Mouse (Mus musculus) liver, embryonic 16.5 days (tissue): ENCODE results near the gene Olfr1099. TPM values are rescaled to one million over a fixed set of nuclear protein-coding genes. Genes with fewer than 3 reads are reported as not detected.

Experiments
- ATAC-seq: fragments of 200-750 bp; cut with Nextera tagmentation; 2 replicates; pipeline ENCODE4 v1.8.0; 2017; ENCODE audit warnings: low read depth, mild to moderate bottlenecking, moderate number of reproducible peaks, moderate library complexity
- H3K27ac ChIP-seq: fragments of 300-500 bp; sonication (generic); 2 replicates; pipeline ENCODE4 v1.5.1; 2014; ENCODE audit warnings: mild to moderate bottlenecking, low read length
- H3K27me3 ChIP-seq: fragments of 300-500 bp; sonication (generic); 2 replicates; pipeline ENCODE4 v1.6.1; 2014; ENCODE audit warnings: low read depth, low read length, mixed read lengths; ENCODE audit not compliant: control insufficient read depth, insufficient read depth
- H3K36me3 ChIP-seq: fragments of 300-500 bp; sonication (generic); 2 replicates; pipeline ENCODE4 v1.6.1; 2014; ENCODE audit warnings: mild to moderate bottlenecking; ENCODE audit not compliant: control insufficient read depth, insufficient read depth
- H3K4me1 ChIP-seq: fragments of 300-500 bp; sonication (generic); 2 replicates; pipeline ENCODE4 v1.6.1; 2014; ENCODE audit warnings: low read depth, low read length, mixed read lengths; ENCODE audit not compliant: control insufficient read depth
- H3K4me2 ChIP-seq: fragments of 300-500 bp; sonication (generic); 2 replicates; pipeline ENCODE4 v1.6.1; 2014; ENCODE audit warnings: low read depth, low read length, mixed read lengths
- H3K4me3 ChIP-seq: fragments of 300-500 bp; sonication (generic); 2 replicates; pipeline ENCODE4 v1.5.1; 2014; ENCODE audit warnings: low read depth, mild to moderate bottlenecking, low read length
- H3K9ac ChIP-seq: fragments of 300-500 bp; sonication (generic); 2 replicates; pipeline ENCODE4 v1.6.1; 2014; ENCODE audit warnings: low read depth, low read length
- H3K9me3 ChIP-seq: fragments of 300-500 bp; sonication (generic); replicated peaks from 2 replicates; pipeline ENCODE4 v1.6.1; 2016; ENCODE audit warnings: low read length; ENCODE audit not compliant: control insufficient read depth
- WGBS: fragments of 180-500 bp; shearing (Covaris S2); extraction: QIAGEN DNeasy Blood & Tissue Kit; methylation state at CpG from one replicate; pipeline ENCODE4 v1.1.7; 2014; ENCODE audit not compliant: insufficient replicate concordance; 5-methylcytosine and 5-hydroxymethylcytosine counted together
- polyA plus RNA-seq: library from polyadenylated mRNA; unstranded; fragments of >200 nt; fragmentation: Nextera tagmentation; extraction: Ambion mirVana; gene quantifications from 2 replicates; pipeline ENCODE4 v1.2.1, GENCODE M21; 2015

Gene Olfr1099
- polyA plus RNA-seq = not detected in 2 replicates

DNA sequence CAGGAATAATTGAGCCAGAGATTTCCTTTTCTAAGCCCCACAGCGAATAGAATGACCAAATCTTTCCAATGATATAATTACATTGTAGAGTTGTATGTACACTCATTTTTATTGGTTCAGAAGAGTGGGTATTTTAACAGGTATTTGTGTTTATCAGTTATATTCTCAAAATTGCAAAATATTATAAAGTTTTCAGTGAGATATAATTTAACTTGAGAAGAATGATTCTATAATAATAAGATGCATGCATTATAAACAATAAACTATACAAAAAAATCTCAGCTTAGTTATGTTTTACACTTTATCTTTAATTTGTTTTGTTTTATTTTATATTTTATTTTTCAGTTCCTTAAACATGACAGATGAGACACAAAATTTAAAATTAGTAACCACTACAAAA, at the start of gene Olfr1099:
Olfr1099 (minus strand) TSS at position 101 of the 400 bp plus-strand sequence.
- H3K4me2 ChIP-seq = no peak within 1 kb of the TSS
- H3K36me3 ChIP-seq = no peaks in the 10 kb centered on the region
- 51% methylated on average over 1 of the region's 1 CpGs for WGBS
- H3K27ac ChIP-seq = no peak within 1 kb of the TSS
- no peak within 1 kb of the TSS for H3K4me3 ChIP-seq
- no peaks in the 10 kb centered on the region for H3K4me1 ChIP-seq
- no peak within 1 kb of the TSS for H3K9ac ChIP-seq
- H3K9me3 ChIP-seq = no peaks in the 10 kb centered on the region
- H3K27me3 ChIP-seq = no peaks in the 10 kb centered on the region
- no peak for ATAC-seq

DNA sequence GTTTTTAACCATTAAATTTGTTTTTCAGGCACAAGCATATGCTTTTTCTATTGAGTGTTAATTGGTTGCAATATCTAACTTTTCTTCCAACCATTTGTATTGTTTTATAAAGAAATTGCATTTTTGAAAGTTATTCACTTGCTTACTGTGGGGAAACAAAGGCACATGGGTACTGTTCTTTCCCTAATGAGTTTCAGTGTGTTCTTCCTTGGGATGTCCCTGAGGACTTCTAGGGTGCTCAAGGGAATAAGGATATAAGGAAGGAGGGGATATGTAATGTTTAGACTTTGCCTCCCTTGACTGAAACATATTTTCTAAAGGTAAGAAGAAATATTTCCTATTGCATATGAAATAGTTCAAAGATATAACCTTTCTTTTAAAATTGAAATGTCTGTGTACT, 37.6 kb upstream of the Olfr1099 start, which contains the start of gene Olfr1102:
Olfr1102 (plus strand) TSS at position 301 of the 400 bp plus-strand sequence.
- no peak within 1 kb of the TSS for H3K4me2 ChIP-seq
- no peaks in the 10 kb centered on the region for H3K36me3 ChIP-seq
- H3K27ac ChIP-seq = no peak within 1 kb of the TSS
- no peak within 1 kb of the TSS for H3K9ac ChIP-seq
- no peak for ATAC-seq
- H3K4me1 ChIP-seq = no peaks in the 10 kb centered on the region
- H3K9me3 ChIP-seq = no peaks in the 10 kb centered on the region
- H3K27me3 ChIP-seq = no peaks in the 10 kb centered on the region
- no peak within 1 kb of the TSS for H3K4me3 ChIP-seq

DNA sequence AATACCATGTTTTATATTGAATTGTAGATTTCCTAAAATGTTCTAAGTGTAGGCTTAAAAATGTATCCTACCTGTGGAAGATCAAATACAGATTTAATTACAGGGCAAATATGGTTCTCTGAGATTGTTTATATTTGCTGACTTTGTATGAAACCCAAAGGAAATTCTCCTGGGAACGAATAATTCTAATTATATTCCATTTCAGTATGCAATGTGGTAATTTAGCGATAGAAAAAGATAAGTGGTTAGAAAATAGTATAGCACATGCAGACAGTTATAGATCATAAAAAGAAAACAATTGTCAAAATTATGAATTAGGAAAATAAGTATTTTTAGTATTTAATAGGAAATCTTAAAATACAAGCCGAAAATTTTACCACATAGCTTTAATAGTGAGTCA, 30.6 kb upstream of the Olfr1099 start, which contains the start of gene Olfr1101:
Olfr1101 (minus strand) TSS at position 101 of the 400 bp plus-strand sequence.
- Histone ChIP-seq H3K4me2 (no peak within 1 kb of the TSS), H3K9ac (no peak within 1 kb of the TSS), H3K9me3 (no peaks in the 10 kb centered on the region), H3K27me3 (no peaks in the 10 kb centered on the region), H3K4me1 (no peaks in the 10 kb centered on the region), H3K4me3 (no peak within 1 kb of the TSS), H3K27ac (no peak within 1 kb of the TSS), H3K36me3 (no peaks in the 10 kb centered on the region)
- no peak for ATAC-seq
- WGBS = 52% methylated on average over 3 of the region's 3 CpGs

DNA sequence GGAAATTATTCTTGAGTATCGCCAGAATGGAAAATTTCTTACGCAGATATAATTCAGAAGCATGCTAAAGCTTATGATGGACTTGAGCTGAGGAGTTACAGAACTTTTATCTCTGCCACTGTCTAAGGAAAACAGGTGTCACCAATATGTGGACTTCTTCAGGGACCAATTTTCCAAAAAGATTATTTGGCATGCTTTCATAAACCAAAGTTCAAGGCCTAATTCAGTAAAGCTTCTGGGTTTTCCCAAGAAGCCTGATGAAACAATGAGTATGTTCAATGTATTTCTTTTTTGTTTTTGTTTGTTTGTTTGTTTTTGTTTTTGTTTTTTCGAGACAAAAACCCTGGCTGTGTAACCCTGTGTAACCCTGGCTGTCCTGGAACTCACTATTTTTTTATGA, 19.4 kb upstream of the Olfr1099 start, which contains the start of gene Olfr1100:
Olfr1100 (minus strand) TSS at position 101 of the 400 bp plus-strand sequence.
- H3K4me1 ChIP-seq = no peaks in the 10 kb centered on the region
- 60% methylated on average over 3 of the region's 3 CpGs for WGBS
- no peaks in the 10 kb centered on the region for H3K36me3 ChIP-seq
- ATAC-seq = no peak
- no peak within 1 kb of the TSS for H3K4me3 ChIP-seq
- no peaks in the 10 kb centered on the region for H3K9me3 ChIP-seq
- H3K4me2 ChIP-seq = no peak within 1 kb of the TSS
- no peak within 1 kb of the TSS for H3K9ac ChIP-seq
- no peak within 1 kb of the TSS for H3K27ac ChIP-seq
- H3K27me3 ChIP-seq = no peaks in the 10 kb centered on the region

DNA sequence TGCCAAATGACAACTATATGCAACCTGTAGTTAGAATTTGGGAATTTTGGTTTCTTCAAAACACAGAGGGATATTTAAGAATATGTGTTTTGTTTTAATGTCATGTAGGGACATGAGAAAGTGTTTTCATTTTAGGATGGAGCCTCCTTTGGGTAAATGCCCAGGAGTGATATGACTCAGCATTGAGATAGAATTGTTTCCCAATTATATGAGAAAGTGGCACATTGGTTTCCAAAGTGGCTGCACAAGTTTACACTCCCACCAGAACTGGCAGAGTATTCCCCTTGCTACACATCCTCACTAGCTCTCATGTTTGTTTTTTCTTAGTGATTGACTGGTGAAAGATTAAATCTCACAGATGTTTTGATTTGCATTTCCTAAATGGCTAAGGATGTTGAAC, 33.9 kb downstream of the Olfr1099 start:
- H3K27me3 ChIP-seq = no peaks in the 10 kb centered on the region
- H3K4me1 ChIP-seq = no peaks in the 10 kb centered on the region
- no peak overlapping the region for H3K4me2 ChIP-seq
- ATAC-seq = no peak
- no peak overlapping the region for H3K4me3 ChIP-seq
- H3K9me3 ChIP-seq = no peaks in the 10 kb centered on the region
- H3K9ac ChIP-seq = no peak overlapping the region
- H3K36me3 ChIP-seq = no peaks in the 10 kb centered on the region
- H3K27ac ChIP-seq = no peak overlapping the region

DNA sequence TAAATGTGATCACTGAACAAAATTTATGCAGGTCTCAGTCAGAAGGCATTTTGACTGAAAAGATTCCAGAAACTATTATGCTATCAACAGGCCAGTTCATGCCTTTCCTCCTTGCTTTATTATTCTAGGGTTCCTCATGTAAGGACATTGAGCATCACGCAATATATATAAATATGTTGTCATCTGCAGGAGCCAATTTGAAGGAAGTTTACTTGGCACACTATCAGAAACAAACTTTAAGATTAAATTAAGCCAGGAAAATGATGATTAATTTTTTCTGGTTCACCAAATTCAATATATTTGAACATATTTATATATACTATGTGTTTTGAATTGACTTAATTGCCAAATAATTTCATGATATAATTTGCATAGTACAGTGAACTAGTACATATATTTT, 36.0 kb downstream of the Olfr1099 start, which contains the start of gene Olfr1098:
Olfr1098 (minus strand) TSS at position 101 of the 400 bp plus-strand sequence.
- H3K4me1 ChIP-seq = no peaks in the 10 kb centered on the region
- no peak within 1 kb of the TSS for H3K9ac ChIP-seq
- no peaks in the 10 kb centered on the region for H3K9me3 ChIP-seq
- no peaks in the 10 kb centered on the region for H3K36me3 ChIP-seq
- H3K4me3 ChIP-seq = no peak within 1 kb of the TSS
- no peak for ATAC-seq
- H3K27me3 ChIP-seq = no peaks in the 10 kb centered on the region
- WGBS = 61% methylated on average over 1 of the region's 1 CpGs
- no peak within 1 kb of the TSS for H3K27ac ChIP-seq
- H3K4me2 ChIP-seq = no peak within 1 kb of the TSS

DNA sequence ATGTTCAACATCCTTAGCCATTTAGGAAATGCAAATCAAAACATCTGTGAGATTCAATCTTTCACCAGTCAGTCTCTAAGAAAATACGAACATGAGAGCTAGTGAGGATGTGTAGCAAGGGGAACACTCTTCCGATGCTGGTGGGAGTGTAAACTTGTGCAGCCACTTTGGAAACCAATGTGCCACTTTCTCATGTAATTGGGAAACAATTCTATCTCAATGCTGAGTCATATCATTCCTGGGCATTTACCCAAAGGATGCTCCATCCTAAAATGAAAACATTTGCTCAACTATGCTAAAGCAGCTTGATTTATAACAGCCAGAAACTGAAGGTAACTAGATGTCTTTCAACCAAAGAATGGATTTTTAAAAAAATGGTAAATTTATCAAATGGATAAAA, 54.8 kb downstream of the Olfr1099 start:
- H3K27ac ChIP-seq = no peak overlapping the region
- no peaks in the 10 kb centered on the region for H3K27me3 ChIP-seq
- WGBS = 63% methylated on average over 2 of the region's 2 CpGs
- H3K4me2 ChIP-seq = no peak overlapping the region
- no peak for ATAC-seq
- no peaks in the 10 kb centered on the region for H3K4me1 ChIP-seq
- no peak overlapping the region for H3K9ac ChIP-seq
- no peaks in the 10 kb centered on the region for H3K36me3 ChIP-seq
- H3K9me3 ChIP-seq = no peaks in the 10 kb centered on the region; the same call in 1 of the 2 replicates
- H3K4me3 ChIP-seq = no peak overlapping the region

Other genes starting within 250 kb of the Olfr1099 start
- not detected in 2 replicates for gene Olfr1089, start 227.0 kb downstream of the Olfr1099 start, polyA plus RNA-seq
- not detected in 2 replicates for gene Olfr1090, start 201.7 kb downstream of the Olfr1099 start, polyA plus RNA-seq
- gene Olfr1093, start 178.2 kb downstream of the Olfr1099 start, polyA plus RNA-seq = not detected in 2 replicates
- not detected in 2 replicates for gene Olfr141, start 150.7 kb downstream of the Olfr1099 start, polyA plus RNA-seq
- gene Olfr1094, start 136.0 kb downstream of the Olfr1099 start, polyA plus RNA-seq = not detected in 2 replicates
- not detected in 2 replicates for gene Olfr1095, start 109.0 kb downstream of the Olfr1099 start, polyA plus RNA-seq
- gene Gm13723, start 85.9 kb downstream of the Olfr1099 start, polyA plus RNA-seq = not detected in 2 replicates
- gene Olfr1097, start 68.5 kb downstream of the Olfr1099 start, polyA plus RNA-seq = not detected in 2 replicates
- not detected in 2 replicates for gene Olfr1098, start 36.1 kb downstream of the Olfr1099 start, polyA plus RNA-seq
- not detected in 2 replicates for gene Olfr1100, start 19.3 kb upstream of the Olfr1099 start, polyA plus RNA-seq
- gene Olfr1101, start 30.5 kb upstream of the Olfr1099 start, polyA plus RNA-seq = not detected in 2 replicates
- not detected in 2 replicates for gene Olfr1102, start 37.7 kb upstream of the Olfr1099 start, polyA plus RNA-seq
- not detected in 2 replicates for gene Olfr1104, start 66.4 kb upstream of the Olfr1099 start, polyA plus RNA-seq
- not detected in 2 replicates for gene Olfr1105, start 75.8 kb upstream of the Olfr1099 start, polyA plus RNA-seq
- not detected in 2 replicates for gene Olfr1106, start 91.6 kb upstream of the Olfr1099 start, polyA plus RNA-seq
- not detected in 2 replicates for gene Olfr1107, start 115.1 kb upstream of the Olfr1099 start, polyA plus RNA-seq
- not detected in 2 replicates for gene Olfr1109, start 135.3 kb upstream of the Olfr1099 start, polyA plus RNA-seq
- gene Olfr259, start 153.9 kb upstream of the Olfr1099 start, polyA plus RNA-seq = not detected in 2 replicates
- not detected in 2 replicates for gene Olfr1110, start 179.6 kb upstream of the Olfr1099 start, polyA plus RNA-seq
- gene Olfr1111, start 191.9 kb upstream of the Olfr1099 start, polyA plus RNA-seq = not detected in 2 replicates
- not detected in 2 replicates for gene Olfr1112, start 227.1 kb upstream of the Olfr1099 start, polyA plus RNA-seq
- gene Olfr1113, start 248.3 kb upstream of the Olfr1099 start, polyA plus RNA-seq = not detected in 2 replicates